23 mouse cellular contexts compared by ENCODE assay signal in the genomic region with DNA sequence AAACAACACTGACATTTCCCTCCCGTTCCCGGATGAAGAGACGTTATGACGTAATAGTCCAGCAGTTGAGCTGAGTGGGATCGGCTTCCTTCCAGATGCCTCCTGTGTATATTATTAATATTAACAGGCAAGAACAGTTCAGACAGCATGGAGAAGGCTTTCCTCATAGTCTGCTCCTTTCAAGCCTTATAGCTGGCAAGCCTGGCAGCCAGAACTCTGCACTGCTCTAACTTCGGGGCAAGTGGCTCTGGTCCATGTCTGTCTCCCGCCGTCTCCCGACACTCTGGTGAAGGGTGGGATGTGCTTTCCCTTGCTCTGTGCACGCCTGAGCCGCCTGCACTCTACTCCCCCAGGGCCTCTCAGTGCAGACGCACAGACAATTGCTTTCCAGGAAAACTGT.
A peak's percentile ranks its signal among the peaks of the same experiment; 100 is the strongest.
DNase-seq lines count a peak whose midpoint lies in the region; ATAC-seq lines count a peak whose summit lies in the region.
"Had no signal": no experiment of that assay in that cellular context is flagged by ENCODE, and none has a peak within 500 bp of the region (broad histone marks: within the 10 kb centered on the region; RNA-seq: fewer than 3 reads in every experiment).

No protein-coding gene starts in this region.

- intact Hi-C loops in heart, postnatal 14 days (cut with DNase I), result no loop called here

- H3K4me2 ChIP-seq in kidney, embryonic 15.5 days, result no peak overlapping the region
- H3K4me2 ChIP-seq: forebrain, embryonic 13.5 days; limb, embryonic 13.5 days; liver, embryonic 13.5 days; midbrain, embryonic 12.5 days; neural tube, embryonic 12.5 days had no signal

- 70% methylated on average over 12 of the region's 12 CpGs for WGBS in heart, embryonic 10.5 days
- WGBS in kidney, embryonic 15.5 days, result 71% methylated on average over 12 of the region's 12 CpGs

- peaks cover 13% of the 10 kb centered on the region; the same call in 1 of the 2 replicates for H3K4me1 ChIP-seq in heart, embryonic 10.5 days
- no peaks in the 10 kb centered on the region for H3K4me1 ChIP-seq in kidney, embryonic 15.5 days
- H3K4me1 ChIP-seq: embryonic facial prominence, embryonic 10.5 days; forebrain, embryonic 13.5 days; hindbrain, embryonic 10.5 days; limb, embryonic 13.5 days; liver, embryonic 13.5 days; neural tube, embryonic 12.5 days had no signal

- no peak for DNase-seq in heart, embryonic 10.5 days (ENCODE audit: low spot score)
- DNase-seq in heart, postnatal 14 days, result no peak
- DNase-seq in kidney, postnatal 36 days, result no peak
- peak; percentile 6 to 36 for DNase-seq in lung, postnatal 4 days
- no peak for DNase-seq in frontal cortex, postnatal 10 days (ENCODE audit: low spot score in 2 of 2)
- no peak for DNase-seq in spleen, postnatal 14 days (ENCODE audit: low spot score in 2 of 2)
- DNase-seq: adrenal gland, postnatal 10 days; cerebellum, adult 9-10 months; gastrocnemius, postnatal 10 days; kidney, adult 8-10 months; liver, embryonic 13.5 days; thymus, adult 2 months had no signal

- no peak overlapping the region for H3K9ac ChIP-seq in kidney, embryonic 15.5 days
- H3K9ac ChIP-seq: forebrain, embryonic 13.5 days; limb, embryonic 13.5 days; liver, embryonic 13.5 days; midbrain, embryonic 12.5 days; neural tube, embryonic 12.5 days had no signal

- H3K27me3 ChIP-seq in heart, embryonic 10.5 days (ENCODE audit: insufficient read depth, poor library complexity, severe bottlenecking), result no peaks in the 10 kb centered on the region
- H3K27me3 ChIP-seq in kidney, embryonic 15.5 days, result no peaks in the 10 kb centered on the region
- H3K27me3 ChIP-seq: forebrain, embryonic 13.5 days; limb, embryonic 13.5 days; liver, embryonic 13.5 days; midbrain, embryonic 12.5 days; neural tube, embryonic 12.5 days had no signal

- no peaks in the 10 kb centered on the region for H3K36me3 ChIP-seq in heart, embryonic 10.5 days
- no peaks in the 10 kb centered on the region; the same call in 1 of the 2 replicates for H3K36me3 ChIP-seq in kidney, embryonic 15.5 days
- H3K36me3 ChIP-seq: midbrain, embryonic 12.5 days had no signal

- no peak overlapping the region for H3K4me3 ChIP-seq in heart, embryonic 10.5 days
- H3K4me3 ChIP-seq in kidney, embryonic 15.5 days (replicated peaks), result no peak overlapping the region
- H3K4me3 ChIP-seq: embryonic facial prominence, embryonic 10.5 days; forebrain, embryonic 13.5 days; hindbrain, embryonic 10.5 days; limb, embryonic 13.5 days; liver, embryonic 13.5 days; midbrain, embryonic 12.5 days; neural tube, embryonic 12.5 days had no signal

- ATAC-seq in kidney, embryonic 15.5 days (replicated peaks; ENCODE audit: low FRiP score), result 0 out of 2 replicates have a peak, but pooled peaks have one; percentile 43
- ATAC-seq in granulocyte monocyte progenitor cell, adult 5-6 weeks (replicated peaks; ENCODE audit: poor library complexity, severe bottlenecking), result peak; percentile 25
- ATAC-seq: activated CD4-positive, CD25-positive, alpha-beta regulatory T cell, adult 4 months; forebrain, embryonic 13.5 days; hindbrain, postnatal 0 days had no signal

- 0 out of 2 replicates have a peak overlapping the region, but pooled peaks have one; percentile 4 for H3K27ac ChIP-seq in heart, embryonic 10.5 days
- no peak overlapping the region for H3K27ac ChIP-seq in kidney, embryonic 15.5 days
- H3K27ac ChIP-seq: embryonic facial prominence, embryonic 10.5 days; forebrain, embryonic 13.5 days; hindbrain, embryonic 10.5 days; hindbrain, postnatal 0 days; limb, embryonic 13.5 days; liver, embryonic 13.5 days; midbrain, embryonic 12.5 days; neural tube, embryonic 12.5 days had no signal

- no peaks in the 10 kb centered on the region for H3K9me3 ChIP-seq in heart, embryonic 10.5 days
- H3K9me3 ChIP-seq in kidney, embryonic 15.5 days (replicated peaks), result no peaks in the 10 kb centered on the region
- H3K9me3 ChIP-seq: embryonic facial prominence, embryonic 10.5 days; forebrain, embryonic 13.5 days; G1E; hindbrain, embryonic 10.5 days; limb, embryonic 13.5 days; liver, embryonic 13.5 days; midbrain, embryonic 12.5 days; neural tube, embryonic 12.5 days had no signal

Comparison
In these comparisons a context has a peak if more than half of its experiments do, and no peak if none do; other contexts are left out.
1. DNase-seq: peak in lung, postnatal 4 days (2 of 2); none in heart, embryonic 10.5 days (single experiment), heart, postnatal 14 days (0 of 2), kidney, postnatal 36 days (0 of 2), frontal cortex, postnatal 10 days (0 of 2) and spleen, postnatal 14 days (0 of 2).